Mouse (Mus musculus) G1E (cell line): ENCODE measurements around the gene Rhbdd1. TPM values are rescaled to one million over a fixed set of nuclear protein-coding genes. Genes with fewer than 3 reads are reported as not detected.

Source experiments
- ATAC-seq: 2 replicates; pipeline ENCODE4 v1.8.0; 2016; ENCODE audit warnings: mild to moderate bottlenecking; ENCODE audit not compliant: insufficient number of reproducible peaks, poor library complexity, low FRiP score, severe bottlenecking; ENCODE audit errors: extremely low read depth
- DNase-seq: peaks from one replicate; pipeline ENCODE4 v3.0.0; 2012; ENCODE audit warnings: low spot score
- H3K27me3 ChIP-seq: 2 replicates; pipeline ENCODE4 v1.6.1; 2012; ENCODE audit warnings: mild to moderate bottlenecking, low read length, inconsistent platforms; ENCODE audit not compliant: insufficient read depth
- H3K36me3 ChIP-seq: replicated peaks from 2 replicates; pipeline ENCODE3; 2012; ENCODE audit warnings: mild to moderate bottlenecking, inconsistent platforms
- H3K4me1 ChIP-seq: 2 replicates; pipeline ENCODE4 v1.6.1; 2012; ENCODE audit warnings: low read depth, low read length, inconsistent platforms, mixed read lengths; ENCODE audit not compliant: insufficient read depth
- H3K4me3 ChIP-seq: 2 replicates; pipeline ENCODE4 v1.5.1; 2012; ENCODE audit warnings: low read depth, mild to moderate bottlenecking, inconsistent platforms, low read length, moderate library complexity, mixed read lengths
- H3K9me3 ChIP-seq: replicated peaks from 2 replicates; pipeline ENCODE4 v1.6.1; 2012; ENCODE audit warnings: inconsistent platforms
- CTCF ChIP-seq: IDR thresholded peaks from 2 replicates; pipeline ENCODE4 v1.5.1; 2012; ENCODE audit warnings: low read depth, low read length, inconsistent platforms, mixed read lengths
- GATA1 ChIP-seq: IDR thresholded peaks from 2 replicates; pipeline ENCODE4 v1.6.1; 2012; ENCODE audit warnings: borderline replicate concordance, low read length, inconsistent platforms, mixed read lengths
- GATA2 ChIP-seq: IDR thresholded peaks from 2 replicates; pipeline ENCODE4 v1.6.1; 2012; ENCODE audit warnings: low read depth, low read length, inconsistent platforms, borderline replicate concordance
- POLR2AphosphoS5 ChIP-seq: IDR thresholded peaks from 2 replicates; pipeline ENCODE4 v1.6.1; 2012; ENCODE audit warnings: low read depth, low read length, inconsistent platforms; ENCODE audit not compliant: insufficient replicate concordance
- TAL1 ChIP-seq: conservative IDR thresholded peaks from 2 replicates; pipeline ENCODE4 v1.6.1; 2012; ENCODE audit warnings: low read depth, low read length, inconsistent platforms, mixed read lengths
- polyA plus RNA-seq: library from polyadenylated mRNA; stranded (reverse); fragments of >175 nt; gene quantifications from 2 replicates; pipeline ENCODE4 v1.2.3, GENCODE M21; 2012
- total RNA-seq, 2 experiments: library from RNA; stranded (forward) in 1 of 2; stranded (reverse) in 1 of 2; fragments of 200-1000 nt in 1 of 2; fragments of >200 nt in 1 of 2; fragmentation: Nextera tagmentation in 1 of 2; gene quantifications; 2 replicates each; pipeline ENCODE4 v1.2.3; 2014 to 2017

The Rhbdd1 gene
- total and polyA plus RNA-seq, 3 experiments: 2.8 to 60.2 (median 41.8) TPM

- ATAC-seq: no peak
- H3K4me3 ChIP-seq: no peak overlapping the region
- no peak for TF ChIP-seq GATA2
- no peak for TF ChIP-seq TAL1
- TF ChIP-seq CTCF: no peak
- no peak for TF ChIP-seq POLR2AphosphoS5
- no peak for TF ChIP-seq GATA1
- H3K27me3 ChIP-seq: no peaks in the 10 kb centered on the region
- no peaks in the 10 kb centered on the region for H3K9me3 ChIP-seq
- no peak for DNase-seq
- peaks cover 68% of the 10 kb centered on the region for H3K36me3 ChIP-seq
- H3K4me1 ChIP-seq: no peaks in the 10 kb centered on the region
Measured at GRCm38 (mm10) chr1:82385054-82385453, 68.8 kb downstream of the Rhbdd1 start.

- H3K9me3 ChIP-seq: no peaks in the 10 kb centered on the region
- H3K4me3 ChIP-seq: no peak overlapping the region
- DNase-seq (no peak), ATAC-seq (no peak)
- H3K36me3 ChIP-seq: peaks cover 65% of the 10 kb centered on the region
- H3K4me1 ChIP-seq: no peaks in the 10 kb centered on the region
- TF ChIP-seq GATA2 (no peak), TAL1 (no peak), CTCF (no peak), GATA1 (no peak), POLR2AphosphoS5 (no peak)
- H3K27me3 ChIP-seq: no peaks in the 10 kb centered on the region
Measured at GRCm38 (mm10) chr1:82385827-82386230, 69.6 kb downstream of the Rhbdd1 start.

- no peak for DNase-seq
Measured at GRCm38 (mm10) chr1:82386814-82387771, 70.8 kb downstream of the Rhbdd1 start.

GRCm38 (mm10) chr1:82389371-82389770, 73.1 kb downstream of the Rhbdd1 start:
- no peaks in the 10 kb centered on the region for H3K27me3 ChIP-seq
- no peaks in the 10 kb centered on the region for H3K4me1 ChIP-seq
- ATAC-seq (no peak), DNase-seq (no peak)
- no peaks in the 10 kb centered on the region for H3K9me3 ChIP-seq
- no peak for TF ChIP-seq POLR2AphosphoS5
- no peak for TF ChIP-seq TAL1
- no peak for TF ChIP-seq GATA1
- no peak for TF ChIP-seq CTCF
- no peak for TF ChIP-seq GATA2
- H3K4me3 ChIP-seq: no peak overlapping the region
- peaks cover 60% of the 10 kb centered on the region for H3K36me3 ChIP-seq

More at GRCm38 (mm10) chr1:82386814-82387771, 70.8 kb downstream of the Rhbdd1 start:
- no peaks in the 10 kb centered on the region for H3K27me3 ChIP-seq
- ATAC-seq: no peak
- no peak for TF ChIP-seq TAL1
- TF ChIP-seq CTCF: no peak
- no peak for TF ChIP-seq POLR2AphosphoS5
- TF ChIP-seq GATA1: no peak
- TF ChIP-seq GATA2: no peak
- H3K9me3 ChIP-seq: no peaks in the 10 kb centered on the region
- peaks cover 63% of the 10 kb centered on the region for H3K36me3 ChIP-seq
- H3K4me3 ChIP-seq: no peak overlapping the region
- no peaks in the 10 kb centered on the region for H3K4me1 ChIP-seq

- H3K4me1 ChIP-seq: no peaks in the 10 kb centered on the region
- no peak overlapping the region for H3K4me3 ChIP-seq
- H3K27me3 ChIP-seq: no peaks in the 10 kb centered on the region
- TF ChIP-seq TAL1 (no peak), GATA2 (no peak), POLR2AphosphoS5 (no peak), CTCF (no peak), GATA1 (no peak)
- H3K9me3 ChIP-seq: no peaks in the 10 kb centered on the region
- no peak for ATAC-seq
- H3K36me3 ChIP-seq: peaks cover 28% of the 10 kb centered on the region
- DNase-seq: no peak
Measured at GRCm38 (mm10) chr1:82395371-82395770, 79.1 kb downstream of the Rhbdd1 start.

- Histone ChIP-seq H3K4me1 (no peaks in the 10 kb centered on the region), H3K9me3 (no peaks in the 10 kb centered on the region), H3K4me3 (no peak overlapping the region), H3K27me3 (no peaks in the 10 kb centered on the region), H3K36me3 (peaks cover 72% of the 10 kb centered on the region)
- ATAC-seq: no peak
- DNase-seq: no peak
- no peak for TF ChIP-seq GATA2
- TF ChIP-seq CTCF: no peak
- TF ChIP-seq TAL1: no peak
- no peak for TF ChIP-seq GATA1
- TF ChIP-seq POLR2AphosphoS5: no peak
Measured at GRCm38 (mm10) chr1:82407786-82408185, 91.5 kb downstream of the Rhbdd1 start.
